Mouse (Mus musculus): ENCODE measurements around the gene Col25a1.

DNA sequence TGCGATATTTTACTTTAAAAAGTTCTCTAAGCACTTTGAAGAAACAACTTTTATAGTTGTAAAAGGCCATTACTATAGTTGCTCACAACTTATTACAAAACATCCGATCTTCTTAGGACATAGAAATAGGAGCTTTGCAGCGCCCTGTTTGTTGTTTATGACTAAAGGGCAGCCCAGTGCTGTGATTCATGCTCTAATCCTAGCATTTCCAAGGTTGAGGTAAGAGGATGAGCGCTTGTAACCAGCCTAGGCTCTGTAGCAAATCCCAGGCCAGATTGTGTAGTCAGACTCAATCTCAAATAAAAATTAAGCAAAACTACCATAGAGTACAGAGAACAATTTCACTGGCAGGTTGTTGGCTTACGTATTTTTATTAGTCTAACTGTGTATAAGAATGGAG lies 246.5 kb downstream of the Col25a1 start:
- TF ChIP-seq CTCF (IDR thresholded peaks at IDR 0.05; ENCODE audit: low read depth, low read length) (no peak), POLR2A (IDR thresholded peaks at IDR 0.05; ENCODE audit: insufficient read depth, low read length) (no peak), EP300 (IDR thresholded peaks at IDR 0.05; ENCODE audit: insufficient read depth, low read depth, low read length) (no peak)

Measured in ES-Bruce4 (cell line).